Mouse (Mus musculus): ENCODE results near the gene Ddi1.
"Not testable (repeated sequence)": the region's sequence is repeated elsewhere in the genome, so short reads cannot be mapped to it uniquely, and the experiment has no call there.

Ddi1 gene

DNA sequence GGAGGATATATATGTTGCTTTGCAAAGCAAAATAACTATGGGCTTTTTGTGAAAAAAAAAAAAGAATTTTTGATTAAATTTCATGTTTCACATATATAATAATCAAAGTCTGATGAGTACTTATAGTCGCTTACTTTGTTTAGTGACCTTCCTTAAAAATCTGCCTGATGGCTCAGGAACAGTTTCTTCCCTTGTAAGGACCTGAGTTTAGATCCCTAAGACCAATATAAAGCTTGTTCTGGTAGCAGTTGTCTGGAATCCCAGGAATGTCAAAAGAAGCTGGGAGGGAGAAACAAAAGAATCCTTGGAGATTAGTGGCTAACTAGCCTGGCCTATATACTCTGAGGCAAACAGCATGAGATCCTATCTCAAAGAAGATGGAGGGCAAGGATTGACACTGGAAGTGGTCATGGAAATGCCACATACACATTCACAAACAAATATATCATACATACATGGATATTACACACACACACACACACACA lies at the start of gene Ddi1:
Gene Ddi1, minus strand, starts transcription at position 51 of the 485 bp plus-strand sequence.
- DNase-seq (ENCODE audit: low spot score in 2 of 2), result no peak

DNA sequence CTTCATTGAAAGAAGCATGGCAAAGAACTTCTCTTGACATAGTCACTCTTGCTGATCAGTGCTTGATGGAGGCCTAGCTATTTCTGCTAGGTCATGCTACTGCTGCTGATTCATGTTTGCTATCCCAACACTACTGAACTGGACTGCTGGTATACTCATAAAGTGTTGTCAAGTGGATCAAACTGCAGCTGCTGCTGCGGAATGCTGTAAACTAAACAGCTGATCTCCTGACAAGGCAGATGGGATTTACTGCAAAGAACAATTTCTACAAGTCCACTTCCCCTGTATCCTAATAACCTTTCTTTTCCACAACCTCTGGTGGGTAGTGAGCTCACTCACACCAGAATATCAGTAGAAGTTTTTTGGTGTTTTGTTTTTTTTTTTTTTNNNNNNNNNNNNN lies 47.5 kb upstream of the Ddi1 start:
- DNase-seq (ENCODE audit: low spot score in 2 of 2), result no peak

DNA sequence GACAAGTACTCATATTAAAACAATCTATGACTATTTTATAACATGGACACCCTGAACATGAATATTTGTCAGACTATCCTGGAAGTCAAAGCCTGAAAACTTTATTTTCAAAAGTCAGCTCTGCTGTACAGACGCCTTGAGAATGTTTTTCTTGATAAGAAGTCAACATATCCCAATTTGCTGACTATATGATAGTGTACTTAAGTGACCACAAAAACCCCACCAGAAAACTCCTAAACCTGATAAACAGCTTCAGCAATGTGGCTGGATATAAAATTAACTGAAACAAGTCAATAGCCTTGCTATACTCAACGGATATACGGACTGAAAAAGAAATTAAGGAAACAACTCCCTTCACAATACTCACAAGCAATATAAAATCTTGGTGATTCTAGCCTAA lies 36.2 kb upstream of the Ddi1 start:
- DNase-seq (ENCODE audit: low spot score in 2 of 2), result no peak

DNA sequence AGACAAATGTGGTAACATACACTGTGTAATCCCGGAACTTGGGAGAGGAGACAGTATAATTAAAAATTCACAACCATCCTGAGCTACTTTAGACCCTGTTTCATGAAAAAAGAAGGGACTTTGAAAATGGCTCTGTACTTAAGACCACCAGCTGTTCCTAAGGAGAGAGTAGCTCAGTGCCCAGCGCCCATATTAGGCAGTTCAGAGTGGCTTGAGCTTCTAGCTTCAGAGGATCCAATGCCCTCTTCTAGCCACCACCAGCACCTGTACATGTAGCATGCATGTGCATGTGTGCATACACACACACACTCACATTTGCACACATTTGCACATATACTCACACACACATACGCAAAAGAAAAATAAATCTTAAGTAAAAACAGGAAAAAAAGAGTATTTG lies 34.9 kb upstream of the Ddi1 start:
- DNase-seq (ENCODE audit: low spot score in 2 of 2), result no peak

DNA sequence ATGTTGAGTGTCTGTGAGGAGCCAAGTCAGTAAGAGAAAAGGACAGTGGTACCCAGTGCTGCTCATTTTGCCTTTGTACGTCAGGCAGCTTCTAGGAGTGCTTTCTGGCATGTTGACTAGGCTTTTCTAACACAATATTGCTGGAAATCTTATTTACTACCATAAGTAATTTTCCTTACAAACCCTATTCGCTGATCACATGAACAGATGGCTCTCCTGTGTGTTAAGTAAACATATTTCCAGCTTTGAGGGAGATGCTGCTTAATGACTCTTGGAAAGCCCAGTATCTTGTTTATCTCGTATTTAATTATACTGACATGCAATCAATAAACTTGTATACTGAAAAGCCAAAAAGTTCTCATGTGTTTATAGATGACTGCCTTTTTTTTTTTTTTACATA lies 32.4 kb upstream of the Ddi1 start:
- no peak for DNase-seq (ENCODE audit: low spot score in 2 of 2)

DNA sequence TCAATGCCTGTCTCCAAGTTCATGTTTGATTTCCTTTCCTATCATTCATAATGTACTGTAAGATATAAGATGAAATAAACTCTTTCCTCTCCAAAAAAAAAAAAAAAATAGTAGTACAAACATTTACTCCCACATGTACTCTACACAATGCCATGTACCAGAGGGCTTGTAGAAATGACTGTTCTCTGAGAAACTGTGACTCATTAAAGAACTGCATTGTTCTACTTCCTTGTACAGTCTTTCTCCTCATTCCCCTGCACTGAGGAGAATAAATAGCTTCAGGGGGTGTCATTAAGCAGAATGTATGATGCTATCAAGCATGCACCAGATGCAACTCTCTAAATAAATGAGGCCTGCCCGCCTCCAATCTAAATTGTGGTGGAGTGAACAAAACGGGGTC lies 28.9 kb upstream of the Ddi1 start:
- DNase-seq (ENCODE audit: low spot score in 2 of 2), result no peak

DNA sequence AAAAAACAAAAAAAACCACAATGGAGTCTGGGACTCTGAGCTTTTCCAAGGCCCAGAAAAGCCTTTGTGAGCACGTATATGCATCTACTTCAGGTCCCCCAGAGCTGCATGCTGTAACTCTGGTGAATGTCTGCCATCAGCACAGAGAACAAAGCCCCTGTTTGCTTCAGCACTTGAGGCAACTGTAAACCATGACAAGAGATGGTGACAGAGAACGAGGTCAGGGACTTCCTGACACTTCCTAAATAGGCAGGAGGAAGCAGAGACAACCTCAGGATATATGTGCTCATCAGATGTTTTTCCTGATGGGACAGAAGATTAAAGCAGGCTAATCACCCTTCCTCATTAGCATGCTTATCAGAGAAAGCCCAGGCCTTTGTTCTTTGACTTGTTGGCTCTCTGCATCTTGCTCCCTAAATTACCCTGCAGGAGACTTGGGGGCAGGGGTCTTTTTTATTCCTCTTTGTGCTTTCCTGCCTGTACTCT lies 19.6 kb upstream of the Ddi1 start:
- no peak for DNase-seq (ENCODE audit: low spot score in 2 of 2)

DNA sequence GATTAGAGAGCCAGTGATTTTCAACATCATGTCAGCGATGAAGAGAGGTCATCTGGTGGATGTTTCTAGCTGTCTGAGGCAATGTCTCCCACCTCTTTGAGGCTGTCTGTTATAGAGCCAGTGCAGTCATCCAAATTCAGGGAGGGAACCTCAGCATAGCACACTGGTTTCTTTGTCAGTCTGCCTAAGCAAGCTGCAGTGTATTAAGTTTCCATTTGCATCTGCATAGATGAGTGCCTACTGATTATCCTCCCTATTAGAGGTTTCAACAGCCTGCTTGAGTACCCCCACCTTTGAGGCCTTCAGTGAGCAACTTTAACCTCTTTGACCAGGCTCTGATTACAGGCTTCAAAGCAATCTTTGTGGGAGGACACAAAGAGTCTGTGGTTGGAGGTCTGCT lies 17.1 kb upstream of the Ddi1 start:
- DNase-seq (ENCODE audit: low spot score in 2 of 2), result no peak

DNA sequence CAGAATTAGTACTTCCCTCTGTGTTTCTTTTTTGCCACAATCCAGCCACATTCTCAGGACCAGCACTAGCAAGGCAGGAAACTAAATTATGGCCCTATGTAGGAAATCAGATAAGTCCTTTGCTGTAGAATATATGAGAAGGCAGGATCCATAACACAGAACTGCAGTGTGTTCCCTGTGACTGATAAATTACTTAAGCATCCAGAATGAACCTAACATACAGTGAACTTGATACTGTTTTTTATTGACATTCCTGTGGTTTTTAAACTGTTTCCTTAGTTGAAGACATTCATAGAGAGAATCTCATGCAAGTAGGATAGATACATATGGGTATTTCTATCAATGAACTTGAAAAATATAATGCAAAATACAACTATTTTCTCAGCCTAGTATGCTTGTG lies 7.9 kb upstream of the Ddi1 start:
- DNase-seq (ENCODE audit: low spot score in 2 of 2), result no peak

DNA sequence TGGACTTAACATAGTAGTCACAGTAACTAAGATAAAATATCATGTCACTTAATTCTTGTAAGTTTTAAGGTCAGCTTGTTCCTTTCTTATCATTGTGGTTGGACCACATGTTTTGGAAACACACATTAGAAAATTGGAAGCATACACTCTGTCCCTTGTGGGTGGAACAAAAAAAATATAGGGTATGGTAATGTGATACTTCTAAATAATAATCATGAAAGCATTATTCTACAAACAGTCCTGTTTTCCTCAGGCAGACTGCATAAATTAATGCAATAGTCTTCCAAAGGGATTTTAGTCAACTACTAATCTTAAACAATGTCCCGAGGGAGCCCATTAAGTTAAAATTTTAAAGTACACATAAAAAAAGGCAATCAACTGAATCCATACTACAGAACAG lies 6.7 kb upstream of the Ddi1 start:
- no peak for DNase-seq (ENCODE audit: low spot score in 2 of 2)

DNA sequence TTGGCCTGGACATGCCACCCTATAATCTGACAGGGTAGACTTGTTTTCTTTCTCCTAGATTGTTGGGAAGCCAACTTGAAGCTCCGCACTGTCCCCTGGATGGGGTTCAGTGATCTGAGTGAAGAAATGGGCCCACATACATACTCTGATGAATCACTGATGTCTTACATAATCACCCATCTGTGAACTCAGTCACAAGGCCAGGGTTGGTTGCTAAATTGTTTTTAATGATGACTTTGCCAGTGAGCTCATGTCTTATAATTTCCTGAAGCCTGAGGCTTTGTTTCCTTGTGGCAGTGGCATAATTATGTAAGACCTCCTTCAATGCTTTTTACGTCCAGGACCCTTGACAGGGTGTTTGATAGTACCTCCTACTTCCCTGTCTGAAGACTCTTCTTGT lies 4.8 kb downstream of the Ddi1 start:
- no peak for DNase-seq (ENCODE audit: low spot score in 2 of 2)

DNA sequence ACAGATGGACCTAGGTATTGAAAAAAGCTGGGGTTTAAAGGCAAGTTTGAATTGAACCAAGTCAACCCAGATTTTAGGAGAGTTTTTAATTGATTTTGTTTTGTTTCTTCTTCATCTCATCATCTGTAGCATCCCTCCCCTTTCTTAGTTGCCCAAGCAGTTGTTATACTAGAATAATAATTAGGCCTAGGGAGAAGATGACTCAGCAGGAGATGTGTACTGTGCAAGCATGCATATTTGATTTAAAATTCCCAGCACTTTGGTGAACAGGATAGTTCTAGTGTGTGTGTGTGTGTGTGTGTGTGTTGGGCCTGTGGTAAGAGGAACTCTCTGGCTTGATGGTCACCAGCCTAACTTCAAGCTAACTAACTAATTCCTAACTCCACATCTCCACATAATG lies 12.6 kb downstream of the Ddi1 start:
- no peak for DNase-seq (ENCODE audit: low spot score in 2 of 2)

DNA sequence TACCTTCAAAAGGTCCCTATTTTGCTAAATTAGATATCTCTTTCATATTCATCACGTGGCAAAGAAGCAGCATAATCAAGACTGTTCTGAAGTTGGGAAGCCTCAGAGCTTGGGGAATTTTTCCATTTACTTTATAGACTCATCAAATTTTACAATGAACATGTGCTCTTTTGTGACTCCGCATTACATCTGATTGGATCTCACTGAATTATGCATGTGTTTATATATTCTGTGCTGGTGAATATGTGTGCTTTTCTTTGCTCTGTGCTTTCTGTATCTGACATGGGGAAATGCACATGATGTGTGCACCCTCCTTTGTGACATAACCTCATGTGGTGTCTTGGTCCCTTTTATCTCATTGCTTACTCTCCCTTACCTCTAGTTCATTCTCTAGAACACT lies 17.7 kb downstream of the Ddi1 start:
- no peak for DNase-seq (ENCODE audit: low spot score in 2 of 2)

DNA sequence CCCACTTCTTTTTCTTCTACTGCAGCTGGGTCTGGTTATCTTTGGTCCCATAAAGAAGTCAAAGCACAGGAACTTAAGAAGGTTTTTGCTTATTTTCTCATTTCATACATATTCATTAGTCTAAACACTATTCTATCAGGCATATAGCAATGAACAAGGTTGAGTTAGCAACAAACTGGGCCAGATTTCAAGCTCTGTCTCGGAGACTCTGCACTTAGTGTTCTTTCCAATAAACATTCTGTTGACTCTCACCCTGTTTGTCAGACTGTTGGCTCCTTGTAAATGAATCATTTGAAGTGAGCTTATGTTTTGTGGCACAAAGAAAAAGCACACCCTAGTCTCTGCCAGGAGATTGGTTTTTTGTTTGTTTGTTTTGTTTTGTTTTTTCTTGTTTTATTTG lies 19.3 kb downstream of the Ddi1 start:
- DNase-seq (ENCODE audit: low spot score in 2 of 2), result no peak

DNA sequence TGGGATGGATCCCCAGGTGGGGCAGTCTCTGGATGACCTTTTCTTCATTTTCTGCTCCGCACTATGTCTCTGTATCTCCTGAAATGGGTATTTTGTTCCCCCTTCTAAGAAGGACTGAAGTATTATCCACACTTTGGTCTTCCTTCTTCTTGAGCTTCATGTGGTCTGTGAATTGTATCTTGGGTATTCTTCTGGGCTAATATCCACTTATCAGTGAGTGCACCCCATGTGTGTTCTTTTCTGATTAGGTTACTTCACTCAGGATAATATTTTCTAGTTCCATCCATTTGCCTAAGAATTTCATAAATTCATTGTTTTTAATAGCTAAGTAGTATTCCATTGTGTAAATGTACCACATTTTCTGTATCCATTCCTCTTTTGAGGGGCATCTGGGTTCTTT lies 33.7 kb downstream of the Ddi1 start:
- not testable (repeated sequence) for DNase-seq (ENCODE audit: low spot score in 2 of 2)

DNA sequence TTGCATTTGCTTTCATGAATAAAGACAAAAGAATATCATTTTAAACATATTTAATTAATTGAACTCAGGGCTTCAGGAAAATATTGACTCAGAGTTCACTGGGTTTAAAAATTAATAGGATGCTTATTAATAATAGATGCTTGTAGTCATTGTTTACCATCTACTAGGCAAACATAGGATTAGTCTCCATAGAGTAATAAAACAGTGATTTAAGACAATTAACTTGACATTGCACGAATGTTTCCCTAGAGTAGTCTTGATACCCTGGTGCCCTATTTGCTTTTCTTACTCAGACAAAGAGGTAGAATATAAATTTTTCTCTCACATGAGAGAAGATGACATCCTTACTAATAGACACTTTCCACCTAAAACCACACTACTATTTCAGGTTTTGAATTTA lies 52.1 kb downstream of the Ddi1 start:
- DNase-seq (ENCODE audit: low spot score in 2 of 2), result no peak

DNA sequence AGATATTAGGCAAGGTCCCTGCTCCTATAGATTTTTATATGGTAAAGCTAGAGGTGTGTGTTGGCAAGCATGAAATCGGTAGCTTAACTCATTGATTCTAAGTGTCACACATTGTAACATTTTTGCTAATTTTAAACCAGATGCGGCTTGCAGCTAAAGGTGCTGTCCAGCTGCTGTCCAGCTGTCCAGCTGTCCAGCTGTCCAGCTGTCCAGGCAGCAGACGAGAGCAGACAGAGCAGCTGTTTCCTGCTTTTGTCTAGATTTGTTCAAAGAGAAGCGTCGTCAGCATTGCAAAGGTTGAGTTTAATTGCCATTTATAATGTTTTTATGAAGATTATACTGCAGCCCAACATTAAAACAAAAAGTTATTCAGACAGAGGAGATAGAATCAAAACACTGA lies 56.8 kb downstream of the Ddi1 start:
- no peak for DNase-seq (ENCODE audit: low spot score in 2 of 2)
